Mouse (Mus musculus) small intestine, adult 2 months (tissue): Measurements from ENCODE around the gene Fbp2. TPM values are rescaled to one million over a fixed set of nuclear protein-coding genes. Genes with fewer than 3 reads are reported as not detected.

ENCODE experiments used
- H3K27ac ChIP-seq: fragments of 200-500 bp; 2 replicates; pipeline ENCODE4 v1.5.1; 2012; ENCODE audit warnings: low read depth, low read length, control low read depth, inconsistent platforms; ENCODE audit not compliant: insufficient read depth
- H3K27me3 ChIP-seq: fragments of 200-500 bp; 2 replicates; pipeline ENCODE4 v1.6.1; 2012; ENCODE audit warnings: mild to moderate bottlenecking, moderate library complexity, low read length, inconsistent platforms; ENCODE audit not compliant: control insufficient read depth, insufficient read depth
- H3K36me3 ChIP-seq: fragments of 200-500 bp; 2 replicates; pipeline ENCODE4 v1.6.1; 2012; ENCODE audit warnings: mild to moderate bottlenecking, low read length, control low read depth, inconsistent platforms; ENCODE audit not compliant: control insufficient read depth, insufficient read depth
- H3K4me1 ChIP-seq: fragments of 200-500 bp; 2 replicates; pipeline ENCODE4 v1.6.1; 2012; ENCODE audit warnings: low read length, inconsistent platforms, mixed read lengths; ENCODE audit not compliant: control insufficient read depth, insufficient read depth, insufficient read length
- H3K4me3 ChIP-seq: fragments of 200-500 bp; 2 replicates; pipeline ENCODE4 v1.5.1; 2012; ENCODE audit warnings: low read depth, mild to moderate bottlenecking, control low read depth, inconsistent platforms, low read length, moderate library complexity
- CTCF ChIP-seq: fragments of 200-500 bp; IDR thresholded peaks from 2 replicates; pipeline ENCODE4 v1.5.1; 2012; ENCODE audit warnings: low read depth, mild to moderate bottlenecking, control low read depth, inconsistent platforms, low read length, moderate library complexity, mixed read lengths; ENCODE audit not compliant: insufficient replicate concordance, insufficient read length; ENCODE audit errors: extremely low read depth
- POLR2A ChIP-seq: fragments of 200-500 bp; IDR thresholded peaks from 2 replicates; pipeline ENCODE4 v1.6.1; 2012; ENCODE audit warnings: low read depth, mild to moderate bottlenecking, control low read depth, inconsistent platforms, low read length, moderate library complexity
- WGBS: fragments of 180-500 bp; shearing (Covaris S2); methylation state at CpG from one replicate; pipeline ENCODE4 v1.1.7; 2018; 5-methylcytosine and 5-hydroxymethylcytosine counted together
- polyA plus RNA-seq: library from polyadenylated mRNA; depleted of rRNA; stranded (reverse); fragments of >200 nt; gene quantifications from 2 replicates; pipeline ENCODE4 v1.2.3, GENCODE M21; 2012

The Fbp2 gene
- polyA plus RNA-seq, 1 experiment: 184 TPM

DNA sequence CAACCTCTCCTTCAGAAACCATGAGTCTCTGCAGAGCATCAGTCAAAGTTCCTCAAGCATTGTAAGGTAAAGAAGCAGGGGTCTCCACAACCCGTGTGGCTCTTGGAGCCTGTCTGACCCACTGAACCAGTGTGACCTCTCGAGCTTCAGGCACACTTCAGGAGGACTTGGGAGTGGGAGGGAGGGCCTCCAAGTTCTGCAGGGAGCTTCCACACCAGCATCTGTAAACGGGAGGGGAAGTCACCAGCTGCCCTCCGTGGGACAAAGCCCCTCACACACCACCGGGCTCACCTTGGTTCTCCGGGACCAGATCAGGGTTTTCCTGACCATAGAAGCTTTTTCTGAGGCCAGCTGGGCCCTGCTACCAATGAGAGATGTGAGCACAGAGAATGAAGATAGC, 21.2 kb upstream of the Fbp2 start:
- Histone ChIP-seq H3K27ac (peak overlapping the region; percentile 60; the same call in 1 of the 2 replicates), H3K36me3 (no peaks in the 10 kb centered on the region), H3K27me3 (no peaks in the 10 kb centered on the region), H3K4me3 (no peak overlapping the region), H3K4me1 (peaks cover 15% of the 10 kb centered on the region)
- TF ChIP-seq CTCF (no peak), POLR2A (no peak)
- WGBS: 70% methylated on average over 6 of the region's 6 CpGs

DNA sequence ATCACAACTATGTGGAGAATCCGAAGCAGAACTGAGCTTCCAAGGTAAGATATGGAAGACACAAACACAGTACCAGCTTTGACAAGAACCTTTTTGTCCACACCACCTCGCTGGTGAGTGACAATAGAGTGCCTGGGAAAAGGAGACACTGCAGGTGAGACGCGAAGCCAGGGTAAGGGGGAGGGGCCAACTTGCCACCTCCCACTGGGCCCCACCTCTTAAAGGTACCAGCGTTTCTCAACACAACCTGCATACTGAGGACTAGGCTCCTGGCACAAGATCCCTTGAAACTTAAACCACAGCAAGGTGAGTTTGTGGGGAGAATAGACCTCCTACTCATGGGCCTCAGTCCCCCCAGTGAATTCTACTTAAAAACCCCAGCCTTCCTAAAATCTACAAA, 19.0 kb upstream of the Fbp2 start:
- H3K4me1 ChIP-seq: peaks cover 15% of the 10 kb centered on the region
- H3K27me3 ChIP-seq: no peaks in the 10 kb centered on the region
- no peak overlapping the region for H3K27ac ChIP-seq
- TF ChIP-seq CTCF (no peak), POLR2A (no peak)
- WGBS: 14% methylated on average over 5 of the region's 5 CpGs
- no peak overlapping the region for H3K4me3 ChIP-seq
- no peaks in the 10 kb centered on the region for H3K36me3 ChIP-seq

DNA sequence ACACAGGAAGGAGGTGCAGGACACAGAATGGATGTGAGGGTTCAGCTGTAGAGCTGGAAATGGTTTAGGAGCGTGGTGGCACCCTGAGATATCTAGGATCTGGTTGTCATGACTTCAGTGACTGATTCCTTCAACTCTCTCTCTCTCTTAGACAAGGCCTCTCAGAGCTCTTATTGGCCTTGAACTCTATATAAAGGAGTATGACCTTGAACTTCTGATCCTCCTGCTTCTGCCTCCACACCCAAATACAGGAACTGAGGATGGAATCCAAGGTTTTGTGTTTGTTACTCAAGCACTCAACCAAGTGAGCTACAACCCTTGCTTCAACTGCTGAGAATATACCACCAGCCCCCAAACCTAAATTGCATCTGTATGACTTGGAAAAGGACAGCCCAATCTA, 17.9 kb upstream of the Fbp2 start:
- no peak overlapping the region for H3K4me3 ChIP-seq
- WGBS: 88% methylated on average over 1 of the region's 1 CpGs
- peaks cover 16% of the 10 kb centered on the region for H3K4me1 ChIP-seq
- no peaks in the 10 kb centered on the region for H3K27me3 ChIP-seq
- TF ChIP-seq CTCF: no peak
- TF ChIP-seq POLR2A: no peak
- no peaks in the 10 kb centered on the region for H3K36me3 ChIP-seq
- no peak overlapping the region for H3K27ac ChIP-seq

DNA sequence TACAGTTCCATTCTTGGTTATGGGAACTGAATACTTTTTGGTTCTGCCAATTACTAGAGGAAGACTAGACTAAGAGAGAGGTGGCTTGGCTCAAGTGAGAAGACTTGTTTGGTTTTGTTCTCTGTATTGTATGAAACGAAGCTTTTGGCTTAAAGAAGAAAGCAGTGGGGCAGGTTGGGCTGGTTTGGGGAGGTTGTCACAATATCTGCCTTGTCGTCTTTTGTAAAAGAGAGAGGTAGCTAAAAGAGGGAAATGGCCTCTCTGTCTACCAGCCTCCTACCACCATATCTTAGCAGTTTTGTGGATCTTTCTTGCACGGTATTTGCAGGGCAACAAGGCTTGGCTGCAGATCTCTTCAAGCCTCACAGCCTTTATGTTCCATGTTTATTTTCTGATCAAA, 14.0 kb upstream of the Fbp2 start:
- Histone ChIP-seq H3K4me3 (no peak overlapping the region), H3K4me1 (peaks cover 19% of the 10 kb centered on the region), H3K27ac (no peak overlapping the region), H3K27me3 (no peaks in the 10 kb centered on the region), H3K36me3 (no peaks in the 10 kb centered on the region)
- TF ChIP-seq POLR2A: no peak
- TF ChIP-seq CTCF: no peak
- 52% methylated on average over 3 of the region's 3 CpGs for WGBS

DNA sequence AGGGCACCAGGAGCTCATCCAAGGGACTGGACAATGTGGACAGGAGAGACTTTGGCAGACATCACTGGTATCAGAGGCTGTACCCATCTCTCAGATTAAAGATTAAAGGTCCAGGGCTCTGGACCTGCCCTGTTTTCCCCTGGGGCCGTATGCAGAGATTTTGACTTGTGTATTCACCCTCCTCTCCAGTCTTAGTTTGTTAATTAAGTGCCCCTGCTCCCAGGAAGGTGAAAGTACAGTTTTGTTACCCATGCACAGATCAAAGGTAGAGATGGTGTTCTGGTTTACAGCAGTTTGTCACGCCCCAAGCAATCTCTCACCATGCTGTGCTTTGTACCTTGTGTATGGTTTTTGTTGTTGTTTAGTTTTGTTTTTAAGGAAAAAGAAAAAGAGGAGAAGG, 12.4 kb upstream of the Fbp2 start:
- Histone ChIP-seq H3K36me3 (no peaks in the 10 kb centered on the region), H3K27ac (peak overlapping the region; percentile 35; the same call in 1 of the 2 replicates), H3K4me1 (peaks cover 16% of the 10 kb centered on the region), H3K4me3 (no peak overlapping the region), H3K27me3 (no peaks in the 10 kb centered on the region)
- TF ChIP-seq CTCF (no peak), POLR2A (no peak)
- WGBS: 31% methylated on average over 2 of the region's 2 CpGs

DNA sequence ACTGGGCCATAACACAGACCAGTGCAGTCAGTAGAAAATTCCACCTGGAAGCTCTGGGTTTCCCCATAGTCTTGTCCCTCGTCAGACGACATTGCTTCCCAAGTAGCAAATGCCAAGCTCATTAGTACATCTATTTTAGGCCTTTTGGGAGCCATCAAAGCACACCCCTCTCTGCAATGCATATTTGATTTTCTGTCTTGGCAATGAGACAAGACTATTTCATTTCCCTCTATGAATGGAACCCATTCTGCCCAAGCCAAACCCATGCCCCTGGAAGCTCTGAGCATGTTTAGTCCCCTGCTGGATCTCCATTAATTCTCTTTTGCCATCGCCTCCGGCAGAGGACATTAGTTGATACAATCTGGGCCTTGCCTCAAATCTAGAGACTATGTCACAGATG, 8.6 kb upstream of the Fbp2 start:
- Histone ChIP-seq H3K4me1 (peaks cover 16% of the 10 kb centered on the region), H3K27me3 (no peaks in the 10 kb centered on the region), H3K27ac (no peak overlapping the region), H3K4me3 (no peak overlapping the region), H3K36me3 (no peaks in the 10 kb centered on the region; the same call in 1 of the 2 replicates)
- 84% methylated on average over 4 of the region's 4 CpGs for WGBS
- TF ChIP-seq CTCF (no peak), POLR2A (no peak)

DNA sequence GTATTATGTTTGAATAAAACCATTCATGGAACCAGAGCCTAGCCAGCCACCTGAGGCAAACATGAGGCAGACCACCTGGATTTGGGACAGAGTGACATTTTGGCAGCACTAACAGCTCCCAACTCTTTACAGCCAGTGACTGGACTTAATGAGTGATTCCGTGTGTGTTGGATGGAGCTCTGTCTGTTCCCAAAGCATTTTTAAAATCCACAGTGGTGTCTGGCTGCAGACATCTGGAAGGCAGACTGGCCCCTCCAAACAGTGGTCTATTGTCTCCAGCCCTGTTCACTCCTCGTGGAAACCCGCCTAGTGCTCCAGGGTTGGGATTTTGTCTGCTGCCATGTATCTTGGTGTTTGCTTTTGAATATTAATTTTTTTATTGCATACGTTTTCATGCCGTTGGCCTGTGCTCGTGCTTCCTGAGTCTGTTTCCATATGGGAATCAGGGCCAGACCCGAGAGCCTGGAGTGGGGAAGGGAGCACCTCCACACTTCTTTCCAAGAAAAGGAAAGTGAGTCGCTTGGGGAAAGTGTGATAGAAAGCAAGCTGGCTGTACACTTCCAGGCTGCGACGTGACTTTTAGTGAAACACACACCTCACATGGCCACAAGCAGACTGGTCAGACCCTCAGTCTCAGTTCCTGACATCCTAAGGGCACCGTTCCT, 7.6 kb upstream of the Fbp2 start:
- H3K27ac ChIP-seq: no peak overlapping the region
- no peaks in the 10 kb centered on the region for H3K27me3 ChIP-seq

More for the DNA sequence above, 7.6 kb upstream of the Fbp2 start:
- WGBS: 66% methylated on average over 11 of the region's 11 CpGs
- Histone ChIP-seq H3K36me3 (no peaks in the 10 kb centered on the region; the same call in 1 of the 2 replicates), H3K4me3 (no peak overlapping the region), H3K4me1 (peaks cover 11% of the 10 kb centered on the region)
- no peak for TF ChIP-seq POLR2A
- TF ChIP-seq CTCF: no peak
